Mouse (Mus musculus) small intestine, adult 2 months (tissue): ENCODE results near the gene Dcpp3. TPM values are rescaled to one million over a fixed set of nuclear protein-coding genes. Genes with fewer than 3 reads are reported as not detected.
A peak's percentile ranks its signal among the peaks of the same experiment; 100 is the strongest.
"Not testable (repeated sequence)": the region's sequence is repeated elsewhere in the genome, so short reads cannot be mapped to it uniquely, and the experiment has no call there.

Experiments used
- H3K27ac ChIP-seq: fragments of 200-500 bp; 2 replicates; pipeline ENCODE4 v1.5.1; 2012; ENCODE audit warnings: low read depth, low read length, control low read depth, inconsistent platforms; ENCODE audit not compliant: insufficient read depth
- H3K27me3 ChIP-seq: fragments of 200-500 bp; 2 replicates; pipeline ENCODE4 v1.6.1; 2012; ENCODE audit warnings: mild to moderate bottlenecking, moderate library complexity, low read length, inconsistent platforms; ENCODE audit not compliant: control insufficient read depth, insufficient read depth
- H3K36me3 ChIP-seq: fragments of 200-500 bp; 2 replicates; pipeline ENCODE4 v1.6.1; 2012; ENCODE audit warnings: mild to moderate bottlenecking, low read length, control low read depth, inconsistent platforms; ENCODE audit not compliant: control insufficient read depth, insufficient read depth
- H3K4me1 ChIP-seq: fragments of 200-500 bp; 2 replicates; pipeline ENCODE4 v1.6.1; 2012; ENCODE audit warnings: low read length, inconsistent platforms, mixed read lengths; ENCODE audit not compliant: control insufficient read depth, insufficient read depth, insufficient read length
- H3K4me3 ChIP-seq: fragments of 200-500 bp; 2 replicates; pipeline ENCODE4 v1.5.1; 2012; ENCODE audit warnings: low read depth, mild to moderate bottlenecking, control low read depth, inconsistent platforms, low read length, moderate library complexity
- CTCF ChIP-seq: fragments of 200-500 bp; IDR thresholded peaks from 2 replicates; pipeline ENCODE4 v1.5.1; 2012; ENCODE audit warnings: low read depth, mild to moderate bottlenecking, control low read depth, inconsistent platforms, low read length, moderate library complexity, mixed read lengths; ENCODE audit not compliant: insufficient replicate concordance, insufficient read length; ENCODE audit errors: extremely low read depth
- POLR2A ChIP-seq: fragments of 200-500 bp; IDR thresholded peaks from 2 replicates; pipeline ENCODE4 v1.6.1; 2012; ENCODE audit warnings: low read depth, mild to moderate bottlenecking, control low read depth, inconsistent platforms, low read length, moderate library complexity
- WGBS: fragments of 180-500 bp; shearing (Covaris S2); methylation state at CpG from one replicate; pipeline ENCODE4 v1.1.7; 2018; 5-methylcytosine and 5-hydroxymethylcytosine counted together
- polyA plus RNA-seq: library from polyadenylated mRNA; depleted of rRNA; stranded (reverse); fragments of >200 nt; gene quantifications from 2 replicates; pipeline ENCODE4 v1.2.3, GENCODE M21; 2012; rRNA removed

Dcpp3 gene
- not detected in 2 replicates for polyA plus RNA-seq

- H3K4me1 ChIP-seq, H3K27ac ChIP-seq, H3K27me3 ChIP-seq, H3K36me3 ChIP-seq, H3K4me3 ChIP-seq: not testable (repeated sequence)
- WGBS = 64% methylated on average over 4 of the region's 4 CpGs
Observed at GRCm38 (mm10) chr17:23917158-23917557, at the start of gene Dcpp3. Dcpp3 (plus strand) TSS chr17:23917458.

- H3K36me3 ChIP-seq = no peaks in the 10 kb centered on the region
- H3K4me1 ChIP-seq = peaks cover 2% of the 10 kb centered on the region; the same call in 1 of the 2 replicates
- H3K27me3 ChIP-seq = no peaks in the 10 kb centered on the region
- H3K4me3 ChIP-seq = no peak within 1 kb of the TSS
- WGBS = 89% methylated on average over 15 of the region's 15 CpGs
- TF ChIP-seq CTCF (no peak), POLR2A (no peak)
- no peak within 1 kb of the TSS for H3K27ac ChIP-seq
Observed at GRCm38 (mm10) chr17:23867756-23868155, 49.5 kb upstream of the Dcpp3 start, which contains the start of gene Prss21. Prss21 (plus strand) TSS chr17:23868056.

GRCm38 (mm10) chr17:23868513-23868912 lies 48.7 kb upstream of the Dcpp3 start:
- Histone ChIP-seq H3K4me1 (peaks cover 3% of the 10 kb centered on the region; the same call in 1 of the 2 replicates), H3K4me3 (no peak overlapping the region), H3K27ac (no peak overlapping the region), H3K27me3 (no peaks in the 10 kb centered on the region), H3K36me3 (no peaks in the 10 kb centered on the region)
- 93% methylated on average over 11 of the region's 11 CpGs for WGBS
- no peak for TF ChIP-seq CTCF
- TF ChIP-seq POLR2A = no peak

GRCm38 (mm10) chr17:23873884-23874856 lies 43.1 kb upstream of the Dcpp3 start:
- peaks cover 3% of the 10 kb centered on the region; the same call in 1 of the 2 replicates for H3K4me1 ChIP-seq
- no peaks in the 10 kb centered on the region for H3K27me3 ChIP-seq
- H3K4me3 ChIP-seq = no peak overlapping the region
- TF ChIP-seq CTCF = peak; percentile 82; the same call in 1 of the 2 replicates
- TF ChIP-seq POLR2A = no peak
- 35% methylated on average over 8 of the region's 8 CpGs for WGBS
- H3K27ac ChIP-seq = no peak overlapping the region
- H3K36me3 ChIP-seq = no peaks in the 10 kb centered on the region

- no peak overlapping the region for H3K27ac ChIP-seq
- H3K4me1 ChIP-seq = peaks cover 3% of the 10 kb centered on the region; the same call in 1 of the 2 replicates
- 65% methylated on average over 3 of the region's 3 CpGs for WGBS
- H3K36me3 ChIP-seq = no peaks in the 10 kb centered on the region
- no peak overlapping the region for H3K4me3 ChIP-seq
- TF ChIP-seq POLR2A (no peak), CTCF (no peak)
- H3K27me3 ChIP-seq = no peaks in the 10 kb centered on the region
Observed at GRCm38 (mm10) chr17:23876741-23877140, 40.5 kb upstream of the Dcpp3 start.

GRCm38 (mm10) chr17:23877166-23877565 lies 40.1 kb upstream of the Dcpp3 start:
- Histone ChIP-seq H3K27me3 (no peaks in the 10 kb centered on the region), H3K36me3 (no peaks in the 10 kb centered on the region), H3K27ac (no peak overlapping the region), H3K4me3 (no peak overlapping the region), H3K4me1 (peaks cover 3% of the 10 kb centered on the region; the same call in 1 of the 2 replicates)
- no peak for TF ChIP-seq POLR2A
- no peak for TF ChIP-seq CTCF
- 100% methylated on average over 2 of the region's 2 CpGs for WGBS

- H3K36me3 ChIP-seq, H3K4me3 ChIP-seq, H3K4me1 ChIP-seq, H3K27ac ChIP-seq, H3K27me3 ChIP-seq: not testable (repeated sequence)
- WGBS = 65% methylated on average over 4 of the region's 4 CpGs
Observed at GRCm38 (mm10) chr17:23880576-23880975, 36.7 kb upstream of the Dcpp3 start, which contains the start of the genes Dcpp1 and Dcpp2. Dcpp1 (plus strand) TSS chr17:23880876. Dcpp2 (plus strand) TSS chr17:23880880.
